Mouse (Mus musculus): ENCODE results near the gene Zfp708.
A peak's percentile ranks its signal among the peaks of the same experiment; 100 is the strongest.
"Not testable (repeated sequence)": the region's sequence is repeated elsewhere in the genome, so short reads cannot be mapped to it uniquely, and the experiment has no call there.

Zfp708 gene

GRCm38 (mm10) chr13:67097876-67098275, at the start of gene Zfp708:
Gene Zfp708, minus strand, starts transcription at chr13:67097976.
- DNase-seq = no peak

GRCm38 (mm10) chr13:67128038-67128721, 30.4 kb upstream of the Zfp708 start:
- DNase-seq = peak; percentile 76

GRCm38 (mm10) chr13:67127507-67127906, 29.7 kb upstream of the Zfp708 start:
- DNase-seq = not testable (repeated sequence)

- no peak for DNase-seq
Observed at GRCm38 (mm10) chr13:67124460-67124859, 26.7 kb upstream of the Zfp708 start.

DNA sequence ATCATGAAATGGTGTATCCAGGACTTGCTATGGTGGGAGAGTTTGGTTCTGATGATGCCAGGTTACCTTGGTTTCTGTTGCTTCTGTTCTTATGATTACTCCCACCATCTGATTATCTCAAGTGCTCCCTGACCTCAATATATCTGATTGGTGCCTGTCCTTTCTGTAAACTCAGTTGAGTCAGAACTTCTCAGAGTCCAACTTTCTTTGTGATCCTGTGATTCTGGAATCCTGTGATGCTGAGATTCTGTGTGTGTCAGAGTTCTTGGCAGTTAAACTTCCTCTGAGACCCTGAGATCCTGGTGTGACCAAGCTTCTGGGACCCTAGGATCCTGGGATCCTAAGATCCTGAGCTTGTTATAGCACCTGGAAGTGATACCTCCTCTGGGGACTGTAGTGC, 23.6 kb upstream of the Zfp708 start, which contains the start of gene Zfp759:
TSS of gene Zfp759 (plus strand) at position 301 of the 400 bp plus-strand sequence.
- not testable (repeated sequence) for DNase-seq

GRCm38 (mm10) chr13:67116163-67116562, 18.4 kb upstream of the Zfp708 start, which contains the start of gene Rslcan18:
Gene Rslcan18, minus strand, starts transcription at chr13:67116263.
- not testable (repeated sequence) for DNase-seq

DNA sequence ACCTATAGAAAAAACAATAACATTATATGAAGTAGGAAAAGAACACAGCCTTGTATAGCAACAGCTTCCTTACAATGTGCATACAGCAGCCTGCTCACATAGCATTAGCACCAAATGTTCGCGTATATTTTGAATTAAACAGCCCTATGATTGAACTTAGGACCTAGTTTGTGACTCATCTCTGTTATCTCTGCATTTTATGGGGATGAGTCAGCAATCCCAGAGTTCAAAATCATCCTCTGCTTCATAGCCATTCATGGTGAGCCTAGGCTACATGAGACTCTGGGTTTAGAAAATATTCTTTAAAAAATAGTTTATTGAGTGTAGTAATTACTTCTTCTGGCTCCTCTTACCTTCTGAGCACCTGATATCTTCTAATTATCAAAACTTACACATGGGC, 15.5 kb upstream of the Zfp708 start:
- no peak for DNase-seq

DNA sequence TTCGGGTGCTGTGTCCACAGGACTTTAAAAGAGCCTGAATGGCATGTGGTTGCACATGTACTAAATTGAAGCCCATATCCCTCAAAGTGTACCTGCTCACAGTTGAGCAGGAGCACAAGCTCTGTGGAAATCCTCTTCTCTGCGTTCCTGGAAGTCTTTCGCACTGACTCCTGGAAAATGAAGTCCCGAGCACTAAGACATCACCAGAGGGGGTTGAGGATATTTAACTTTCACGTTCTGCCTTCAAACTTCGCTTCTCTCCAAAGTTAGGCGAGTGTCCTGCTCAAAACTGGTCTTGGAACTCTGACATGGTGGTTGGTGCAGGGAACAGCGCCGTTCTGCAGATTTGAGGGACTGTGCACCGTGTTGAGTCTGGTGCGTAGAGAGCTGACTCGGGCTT, 14.3 kb upstream of the Zfp708 start:
- no peak for DNase-seq

- DNase-seq = peak; percentile 78
Observed at GRCm38 (mm10) chr13:67108821-67109206, 11.0 kb upstream of the Zfp708 start.

GRCm38 (mm10) chr13:67108194-67108820, 10.5 kb upstream of the Zfp708 start, which contains the start of gene Gm28557:
Gene Gm28557, minus strand, starts transcription at chr13:67108604.
- peak; percentile 87 for DNase-seq

DNA sequence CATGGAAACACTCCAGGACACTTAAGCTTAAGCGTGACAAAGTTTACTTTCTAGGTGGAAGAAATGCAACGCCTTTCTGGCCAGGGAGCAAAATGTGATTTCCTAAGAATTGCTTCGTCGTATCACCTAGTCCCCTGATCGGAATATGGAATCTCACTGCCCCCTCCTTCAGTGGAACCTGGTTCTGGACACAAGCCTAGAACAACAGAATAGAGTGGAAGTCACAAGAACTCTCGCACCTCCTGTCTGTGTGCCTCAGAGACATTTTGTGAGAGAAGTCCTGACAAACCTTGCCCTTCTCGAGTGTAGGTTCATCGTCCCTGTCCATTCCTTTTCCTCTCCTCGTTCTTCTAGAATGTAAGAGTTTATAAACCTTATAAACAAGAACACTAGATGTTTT, 9.9 kb upstream of the Zfp708 start:
- no peak for DNase-seq

DNA sequence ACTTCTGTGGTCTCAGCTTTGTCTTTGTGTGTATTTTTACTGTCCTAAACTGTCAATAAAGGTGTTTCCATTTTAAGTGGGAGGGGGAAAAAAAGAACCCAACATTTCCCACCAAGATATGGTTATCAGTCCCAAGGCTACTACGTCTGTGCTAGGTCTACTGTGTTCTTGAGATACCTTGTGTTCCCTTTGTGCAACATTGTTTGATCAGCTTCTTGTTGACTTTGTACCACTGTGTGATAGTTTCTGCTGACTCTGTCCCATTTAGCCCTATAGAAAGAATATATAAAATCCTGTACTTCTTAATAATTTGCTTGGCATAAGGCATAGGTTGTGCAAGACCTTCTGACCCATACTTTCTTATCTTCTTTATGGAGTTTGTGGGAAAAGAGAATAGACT, 7.6 kb downstream of the Zfp708 start:
- DNase-seq = no peak

DNA sequence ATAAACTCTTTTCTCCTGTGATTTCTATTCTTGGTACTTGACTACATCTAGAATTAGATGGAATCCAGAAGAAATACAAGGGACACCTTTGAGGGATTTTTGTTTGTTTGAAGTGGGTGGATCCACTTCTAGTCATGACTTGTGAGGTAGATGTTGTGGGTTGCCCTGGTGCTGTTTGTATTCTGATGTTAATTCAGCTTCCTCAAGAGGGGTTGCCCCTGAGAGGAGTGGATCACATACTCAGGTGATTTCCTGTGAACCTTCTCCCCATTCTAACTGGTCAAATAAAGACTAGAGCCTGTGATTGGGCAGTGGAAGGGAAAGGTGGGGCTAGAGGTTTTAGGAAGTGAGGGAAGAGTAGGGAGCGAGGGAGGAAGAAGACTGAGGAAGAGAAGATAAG, 15.8 kb downstream of the Zfp708 start:
- DNase-seq = no peak

DNA sequence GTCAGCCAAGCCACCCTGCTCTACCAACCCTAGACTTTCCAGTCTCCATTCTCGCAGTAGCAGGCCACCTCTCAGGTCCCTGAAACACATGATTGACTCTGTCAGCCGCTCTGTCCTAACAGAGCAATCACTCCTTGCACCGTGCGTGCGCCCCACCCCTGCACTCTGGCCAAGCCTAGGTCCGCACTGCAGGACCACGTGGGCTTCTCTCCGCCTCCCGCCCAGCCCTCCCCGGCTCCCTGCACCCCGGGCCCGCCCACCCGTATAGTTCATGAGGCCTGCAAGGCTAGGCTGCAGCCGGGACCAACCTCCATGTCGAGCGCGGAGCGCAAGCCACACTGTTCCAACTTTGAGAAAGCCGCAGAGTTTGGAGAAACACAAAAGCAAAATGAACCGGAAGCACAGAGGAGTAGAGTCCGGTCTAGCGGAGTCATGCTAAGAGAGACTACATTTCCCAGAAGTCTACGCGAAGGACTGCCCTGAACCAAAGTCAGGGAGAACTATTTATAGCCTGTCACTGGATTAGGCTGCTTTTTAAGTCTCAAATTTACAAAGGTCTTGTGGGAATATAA, 16.5 kb downstream of the Zfp708 start:
- peak; percentile 56 for DNase-seq

- DNase-seq = no peak
Observed at GRCm38 (mm10) chr13:67077244-67077643, 20.5 kb downstream of the Zfp708 start.

DNA sequence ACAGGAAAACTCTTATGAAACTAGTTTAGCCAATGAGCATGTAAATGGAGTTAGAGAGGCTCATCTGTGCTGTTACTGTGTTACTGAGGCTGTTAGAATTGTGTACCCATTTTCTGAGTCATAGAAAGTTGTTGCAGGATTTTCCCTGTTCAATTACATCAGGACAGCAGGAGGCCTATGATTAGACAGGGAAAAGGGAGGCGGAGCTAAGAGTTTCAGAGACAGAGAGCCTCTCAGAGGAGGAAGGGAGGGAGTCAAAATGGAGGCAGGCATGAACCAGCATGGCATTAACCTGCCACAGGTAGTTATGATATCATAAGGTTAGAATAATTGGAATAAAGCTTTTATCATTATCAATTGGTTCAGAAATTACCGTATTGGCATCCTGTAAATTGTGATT, 25.0 kb downstream of the Zfp708 start:
- DNase-seq = no peak

GRCm38 (mm10) chr13:67065386-67065785, 32.4 kb downstream of the Zfp708 start:
- no peak for DNase-seq

- DNase-seq = no peak
Observed at GRCm38 (mm10) chr13:67062427-67062826, 35.3 kb downstream of the Zfp708 start.

DNA sequence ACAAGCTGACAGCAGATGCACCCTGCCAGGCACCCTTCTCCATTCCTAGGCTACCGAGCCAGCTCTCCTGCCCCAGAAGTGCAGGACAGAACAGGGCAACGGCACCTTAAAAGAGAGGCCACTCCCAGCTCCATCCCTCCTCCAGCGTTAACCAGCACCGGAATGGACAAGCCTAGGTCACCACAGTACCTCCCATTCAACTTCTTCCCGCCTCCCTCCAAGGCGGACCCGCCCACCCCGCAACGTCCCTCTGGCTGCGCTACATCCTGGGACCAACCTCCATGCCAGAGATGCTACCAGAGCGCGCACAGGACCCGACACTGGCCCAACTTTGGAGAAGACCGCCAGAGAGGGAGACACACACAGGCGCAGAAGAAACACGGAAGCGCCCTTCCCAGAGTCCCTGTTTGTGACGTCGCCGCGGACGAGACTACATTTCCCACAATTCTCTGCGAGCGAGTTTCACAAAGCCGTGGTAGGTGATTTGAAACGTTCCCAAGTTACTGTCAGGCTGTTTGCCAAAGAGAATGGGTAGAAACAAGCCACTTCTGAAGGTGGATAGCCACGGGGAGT, 36.9 kb downstream of the Zfp708 start, which contains the start of gene Zfp712:
TSS of gene Zfp712 (minus strand) at position 385 of the 573 bp plus-strand sequence.
- peak; percentile 89 for DNase-seq

DNA sequence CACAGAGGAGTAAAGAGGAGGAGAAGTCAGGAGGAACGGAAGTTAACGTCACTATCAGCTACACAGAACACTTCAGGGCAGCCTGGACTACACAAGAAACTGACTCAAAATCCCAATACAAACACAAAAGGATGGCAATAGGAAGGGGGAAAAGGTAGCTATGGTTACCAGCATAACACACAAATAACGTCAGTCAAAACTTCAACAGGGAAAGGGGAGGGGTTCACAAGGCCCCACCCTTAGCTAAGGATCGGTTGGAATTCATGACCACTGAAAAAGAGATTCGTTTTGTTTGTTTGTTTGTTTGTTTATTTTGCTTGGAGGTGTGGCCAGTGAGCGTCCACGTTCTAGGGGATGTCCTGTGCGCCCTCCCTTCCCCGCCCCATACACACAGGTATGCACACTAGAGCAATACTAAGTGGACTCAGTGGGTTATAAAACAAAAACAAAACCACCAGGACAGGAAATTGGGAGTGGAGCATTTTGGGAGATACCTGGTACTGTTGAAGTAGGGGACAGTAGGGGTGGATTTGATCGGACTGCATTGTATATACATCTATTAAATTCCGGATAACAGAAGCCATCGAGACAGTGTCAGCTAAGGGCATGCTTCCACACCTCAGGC, 37.5 kb downstream of the Zfp708 start:
- no peak for DNase-seq

Measured in thymus, postnatal 4 days (tissue).